Mouse (Mus musculus): ENCODE measurements around the gene BC048403. TPM values are rescaled to one million over a fixed set of nuclear protein-coding genes. Genes with fewer than 3 reads are reported as not detected.
A peak's percentile ranks its signal among the peaks of the same experiment; 100 is the strongest.

The BC048403 gene
- 10 to 100 TPM in 1 of 2 experiments, 1 to 10 TPM in 1; 8.4 to 12.4 TPM for total RNA-seq (2021)
- polyA plus RNA-seq (2012; rRNA removed) = 7.3 and 16.9 TPM in 2 replicates
- long read RNA-seq, partial matches to known transcripts = 0 of 6 reads
- long read RNA-seq, other reads (novel, unspliced or antisense) = 1 of 6 reads

DNA sequence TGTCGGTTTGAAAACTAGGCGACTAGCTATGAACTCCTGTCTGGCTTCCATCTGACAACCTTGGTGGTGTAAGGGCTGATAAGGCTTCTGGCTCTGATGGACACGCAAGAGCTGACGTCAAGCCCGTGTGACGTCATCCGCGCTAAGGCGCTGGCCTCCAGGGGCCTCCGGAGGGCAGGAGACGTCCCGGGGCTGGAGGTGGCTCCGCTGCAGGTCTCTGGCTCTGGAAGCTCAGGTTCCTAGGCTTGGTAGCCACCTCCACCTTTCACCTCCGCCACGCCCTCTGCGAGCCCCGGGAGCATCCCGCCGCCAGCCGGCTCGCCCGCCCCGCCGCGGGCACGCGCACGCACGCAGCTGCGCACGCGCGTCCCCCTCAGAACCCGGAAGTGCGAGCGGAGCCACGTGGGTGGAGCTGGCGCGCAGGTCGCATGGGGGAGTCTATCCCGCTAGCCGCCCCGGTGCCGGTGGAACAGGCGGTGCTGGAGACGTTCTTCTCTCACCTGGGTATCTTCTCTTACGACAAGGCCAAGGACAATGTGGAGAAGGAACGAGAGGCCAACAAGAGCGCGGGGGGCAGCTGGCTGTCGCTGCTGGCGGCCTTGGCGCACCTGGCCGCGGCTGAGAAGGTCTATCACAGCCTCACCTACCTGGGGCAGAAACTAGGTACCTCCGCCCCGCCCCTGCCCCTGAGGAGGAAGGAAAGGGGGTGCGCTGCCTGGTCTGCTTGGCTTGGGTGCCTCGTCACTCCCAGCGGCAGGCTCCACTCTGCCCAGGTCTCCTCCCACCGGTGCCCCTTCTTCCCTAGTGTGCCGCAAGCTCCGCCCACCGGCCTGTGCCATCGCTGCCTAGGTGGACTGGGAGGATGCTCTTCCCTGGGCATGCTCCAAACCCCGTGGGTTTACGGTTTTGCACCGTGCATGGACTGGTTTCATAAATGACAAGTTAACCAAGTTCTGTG lies at the start of gene BC048403:
BC048403 (plus strand) TSS at position 390 of the 958 bp plus-strand sequence.
- DNase-seq = peak; percentile 93

DNA sequence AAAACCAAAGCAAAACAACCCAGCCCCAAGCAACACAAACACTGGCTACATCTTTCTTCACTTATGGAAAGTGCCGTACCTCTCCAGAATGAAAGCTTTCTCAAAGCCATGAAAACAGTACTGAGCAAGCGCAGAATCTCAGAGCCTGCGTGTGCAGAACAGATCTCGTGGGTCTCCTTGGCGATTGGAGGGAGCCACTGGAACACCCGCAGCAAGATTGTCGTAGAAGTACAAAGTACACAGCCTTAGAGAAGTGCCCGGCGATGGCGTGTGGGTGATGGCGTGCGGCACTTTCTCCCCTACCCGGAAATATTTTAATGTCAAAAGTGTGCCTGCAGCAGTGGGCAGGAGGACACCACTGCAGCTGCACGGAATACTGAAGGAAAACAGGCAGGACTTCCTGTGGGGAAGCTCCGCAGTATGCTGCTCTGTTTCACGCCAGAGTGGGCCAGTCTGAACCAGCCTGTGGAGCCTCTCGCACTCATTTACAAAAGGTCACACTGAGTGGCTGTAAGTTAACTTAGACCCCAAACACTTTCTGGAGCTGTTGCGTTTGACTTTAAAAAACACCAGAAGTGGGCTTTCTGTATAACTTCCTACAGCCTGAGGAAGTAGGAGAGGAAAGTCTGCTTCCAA lies 46.7 kb upstream of the BC048403 start:
- no peak for DNase-seq

DNA sequence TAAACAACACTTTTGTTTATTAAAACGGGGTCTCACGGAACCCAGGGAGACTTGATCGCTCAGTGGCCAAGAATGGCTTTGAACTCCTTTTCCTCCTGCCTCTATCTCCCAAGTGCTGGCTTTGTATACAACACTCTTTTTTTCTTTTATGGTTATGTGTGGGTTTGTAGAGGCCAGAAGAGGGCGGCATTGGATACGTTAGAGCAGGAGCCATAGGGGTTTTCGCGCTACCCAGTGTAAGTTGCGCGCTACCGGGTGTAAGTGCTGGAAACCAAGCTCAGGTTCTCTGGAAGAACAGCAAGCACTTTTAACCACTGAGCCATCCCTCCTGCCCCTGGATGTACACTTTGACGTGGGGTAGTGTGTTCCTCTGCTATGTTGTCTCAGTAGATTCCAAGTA lies 45.2 kb upstream of the BC048403 start:
- DNase-seq = no peak

DNA sequence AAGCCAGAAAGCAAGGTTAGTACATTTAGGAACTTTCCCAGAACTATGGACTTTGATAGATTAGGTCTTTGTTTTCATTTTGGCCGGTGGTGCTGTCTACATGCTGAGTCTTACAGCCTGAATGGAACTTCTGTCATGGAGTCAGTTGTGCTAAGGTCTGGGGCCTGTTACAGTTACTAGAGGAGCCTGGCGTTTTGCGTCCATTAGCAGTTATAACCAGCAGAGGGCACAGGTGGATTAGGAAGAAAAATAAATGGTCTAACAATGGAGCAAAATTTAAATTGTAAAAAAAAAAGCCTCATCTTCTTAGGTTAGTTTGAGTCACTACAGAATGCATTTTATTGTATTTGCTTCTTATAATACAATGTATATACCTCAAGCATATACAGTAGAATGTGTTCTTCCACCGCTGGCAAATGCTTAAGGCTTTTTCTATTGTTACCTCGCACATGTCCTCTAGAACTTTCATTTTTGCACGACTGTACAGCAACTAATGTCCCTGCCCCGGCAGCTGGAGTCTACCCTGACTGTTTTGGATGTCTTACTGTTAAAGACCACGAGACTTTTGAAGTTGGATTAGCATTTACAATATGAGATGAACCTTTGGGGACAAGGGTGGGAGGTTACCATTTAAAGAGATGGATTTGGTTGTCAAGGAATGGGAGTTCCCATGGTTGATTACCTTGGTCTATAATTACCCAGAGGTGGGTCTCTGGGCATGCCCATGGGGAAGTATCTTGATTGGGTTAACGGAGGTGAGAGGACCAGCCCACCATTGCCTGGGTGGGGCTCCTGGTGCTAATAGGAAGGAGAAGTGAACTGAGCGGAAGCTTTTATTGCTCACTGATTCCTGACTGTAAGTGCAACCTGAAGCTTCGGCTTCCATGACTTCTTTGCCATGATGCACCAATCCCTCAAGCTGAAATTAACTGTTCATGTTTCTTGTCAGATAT lies 38.2 kb upstream of the BC048403 start:
- DNase-seq = peak; percentile 45

DNA sequence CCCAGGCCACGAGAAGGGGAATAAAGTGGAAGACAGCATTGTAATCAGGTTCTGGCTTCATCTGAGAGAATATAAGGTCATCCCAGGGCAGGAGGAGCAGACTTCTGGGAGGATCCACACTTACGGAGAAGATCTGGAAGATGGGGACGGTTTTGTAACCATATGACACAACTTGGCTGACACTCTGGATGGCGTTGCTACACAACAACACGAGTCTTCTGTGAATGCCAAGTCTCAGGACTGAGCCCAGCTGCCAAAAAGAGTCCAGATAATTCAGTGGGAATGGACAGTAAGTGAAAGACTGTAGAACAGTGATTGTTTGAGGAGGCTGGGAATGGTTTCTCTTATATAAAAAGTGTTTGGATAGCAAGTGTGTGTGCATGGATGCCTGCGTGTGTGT lies 36.1 kb upstream of the BC048403 start:
- DNase-seq = peak; percentile 60

DNA sequence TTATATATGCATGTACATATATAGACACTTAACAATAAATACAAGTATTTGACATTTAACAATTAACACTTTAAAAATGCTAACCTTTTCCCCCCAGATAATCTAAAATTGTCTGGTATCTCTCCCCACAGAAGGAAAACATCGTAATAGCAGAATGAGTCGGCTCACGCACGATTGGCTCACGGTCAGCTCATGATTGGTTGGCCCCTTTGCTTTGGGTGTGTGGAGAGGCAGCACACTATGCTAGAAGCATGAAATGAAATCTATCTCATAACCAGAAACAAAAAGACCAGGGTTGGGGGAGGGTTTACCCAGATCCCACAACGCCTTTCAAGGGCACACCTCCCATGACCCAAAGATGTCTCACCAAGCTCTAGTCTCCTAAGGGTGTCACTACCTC lies 34.9 kb upstream of the BC048403 start:
- peak; percentile 19 for DNase-seq

DNA sequence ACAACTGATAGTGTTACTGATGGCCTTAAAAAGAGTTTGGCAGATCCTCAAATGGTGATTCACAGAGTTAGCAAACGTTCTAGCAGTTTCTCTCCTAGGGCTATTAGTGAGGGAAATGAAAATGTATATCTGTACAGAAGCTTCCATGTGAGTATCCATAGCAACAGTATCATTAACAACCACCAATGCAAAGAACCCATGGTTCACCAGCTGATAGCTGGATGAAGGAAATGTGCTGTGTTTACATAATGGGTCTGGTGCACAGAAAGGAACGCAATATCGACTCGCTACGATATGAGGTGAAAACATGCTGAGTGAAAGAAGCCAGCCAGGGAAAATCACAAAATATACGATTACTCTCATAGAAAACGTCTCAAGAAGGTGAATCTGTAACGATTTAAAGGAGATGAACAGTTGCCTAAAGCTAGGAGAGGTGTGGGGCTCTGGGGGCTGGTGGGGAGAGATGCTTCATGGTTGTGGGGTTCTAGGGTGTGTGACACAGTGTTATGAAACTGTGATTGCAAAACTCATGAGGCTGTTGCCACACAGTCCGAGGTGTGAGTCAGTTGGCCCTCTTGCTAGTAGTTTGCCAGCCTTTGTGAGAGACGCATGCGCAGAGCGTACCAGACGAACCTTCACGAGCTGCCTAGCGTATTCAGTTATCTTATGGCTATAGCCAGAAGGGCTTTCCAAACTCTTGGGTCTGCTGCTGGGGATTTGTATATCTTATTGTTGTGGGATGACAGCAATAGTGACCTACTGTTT lies 34.2 kb upstream of the BC048403 start:
- peak; percentile 82 for DNase-seq

DNA sequence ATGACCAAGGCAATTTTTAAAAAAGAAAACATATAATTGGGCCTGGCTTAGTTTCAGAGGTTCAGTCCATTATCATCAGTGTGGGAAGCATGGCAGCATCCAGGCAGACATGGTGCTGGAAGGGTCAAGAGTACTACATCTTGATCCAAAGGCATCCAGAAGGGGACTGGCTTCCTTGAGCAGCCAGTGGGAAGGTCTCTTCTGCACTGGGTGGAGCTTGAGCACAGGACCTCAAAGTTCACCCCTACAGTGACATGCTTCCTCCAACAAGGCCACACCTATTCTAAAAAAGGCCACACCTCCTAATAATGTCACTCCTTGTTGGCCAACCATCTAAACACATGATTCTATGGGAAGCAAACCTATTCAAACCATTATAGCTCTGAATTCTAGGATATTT lies 22.9 kb upstream of the BC048403 start:
- no peak for DNase-seq

DNA sequence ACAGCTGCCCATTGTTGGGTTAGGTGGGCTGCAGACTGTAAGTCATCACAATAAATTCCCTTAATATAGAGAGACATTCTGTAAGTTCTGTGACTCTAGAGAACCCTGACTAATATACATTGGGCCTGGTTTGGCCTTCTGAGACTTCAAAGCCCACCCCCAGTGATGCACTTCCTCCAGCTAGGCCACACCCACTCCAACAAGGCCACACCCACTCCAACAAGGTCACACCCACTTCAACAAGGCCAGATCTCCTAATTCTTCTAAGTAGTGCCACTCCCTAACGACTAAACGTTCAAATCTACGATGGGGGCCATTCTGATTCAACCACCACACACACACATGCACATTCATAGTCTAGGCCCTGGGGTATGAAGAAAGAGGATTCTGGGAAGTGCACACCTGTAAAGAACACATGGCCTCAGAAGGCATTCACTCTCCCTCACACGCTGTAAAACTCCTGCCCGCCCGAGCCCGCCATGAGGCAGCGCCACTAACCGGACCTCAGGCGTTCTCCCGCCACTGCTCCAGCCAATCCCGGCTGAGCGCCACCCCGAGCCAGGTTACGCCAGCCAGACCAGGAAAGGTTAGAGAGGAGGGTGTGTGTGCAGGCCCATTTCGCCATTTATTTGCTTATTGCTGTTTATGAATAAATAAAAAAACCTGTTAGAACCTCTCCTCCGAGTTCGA lies 20.7 kb upstream of the BC048403 start:
- no peak for DNase-seq

DNA sequence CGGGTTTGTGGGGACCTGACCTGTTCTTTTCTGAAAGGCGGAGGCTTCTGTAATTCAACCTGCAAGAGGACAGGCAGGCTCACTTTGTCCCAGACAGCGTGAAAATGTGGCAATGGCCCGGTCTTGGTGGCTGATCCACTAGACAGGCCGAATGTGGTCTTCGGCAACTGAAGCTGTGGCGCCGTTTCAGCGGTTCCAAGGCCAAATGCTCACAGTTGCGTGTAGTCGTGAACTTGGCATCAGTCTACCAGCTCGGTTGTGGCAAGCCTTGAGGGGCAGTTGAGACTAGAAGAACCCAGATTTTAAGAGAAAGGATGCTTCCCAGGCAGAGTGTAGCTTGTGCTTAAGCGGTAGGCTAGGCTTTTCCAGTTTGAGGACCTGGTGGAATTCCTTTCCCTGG lies 19.0 kb upstream of the BC048403 start:
- no peak for DNase-seq

DNA sequence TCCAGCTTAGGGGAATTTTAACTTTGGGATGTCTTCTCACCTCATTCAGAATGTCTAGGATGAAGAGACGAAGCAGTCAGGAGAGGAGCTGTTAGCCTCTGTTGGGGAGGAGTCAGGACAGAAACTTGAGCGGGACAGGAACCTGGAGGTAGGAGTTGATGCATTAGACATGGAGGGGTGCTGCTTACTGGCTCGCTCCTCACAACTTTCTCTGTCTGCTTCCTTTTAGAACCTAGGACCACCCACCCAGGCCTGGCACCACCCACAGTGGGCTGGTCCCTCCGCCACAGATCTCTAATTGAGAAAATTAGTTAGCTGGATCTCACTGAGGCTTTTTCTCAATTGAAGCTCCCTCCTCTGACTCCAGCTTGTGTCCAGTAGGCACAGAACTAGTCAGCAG lies 13.2 kb upstream of the BC048403 start:
- no peak for DNase-seq

DNA sequence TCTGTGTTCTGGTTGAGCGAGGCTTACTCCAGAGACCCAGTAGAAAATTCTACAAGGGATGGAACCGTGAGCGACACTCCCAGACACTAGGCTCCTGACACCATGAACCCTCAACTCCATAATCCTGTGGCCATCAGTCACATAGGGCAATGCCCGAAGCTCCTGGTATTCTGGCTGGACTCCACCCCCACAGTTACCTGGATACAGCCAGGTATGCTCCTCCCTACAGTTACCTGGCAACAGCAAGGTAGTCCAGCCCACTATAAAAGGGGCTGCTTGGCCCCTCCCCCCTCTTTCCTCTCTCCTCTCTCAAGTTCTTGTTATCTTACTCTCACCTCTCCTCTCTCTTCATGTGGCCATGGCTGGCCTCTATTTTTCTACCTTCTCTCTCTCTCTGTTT lies 12.6 kb upstream of the BC048403 start:
- no peak for DNase-seq

DNA sequence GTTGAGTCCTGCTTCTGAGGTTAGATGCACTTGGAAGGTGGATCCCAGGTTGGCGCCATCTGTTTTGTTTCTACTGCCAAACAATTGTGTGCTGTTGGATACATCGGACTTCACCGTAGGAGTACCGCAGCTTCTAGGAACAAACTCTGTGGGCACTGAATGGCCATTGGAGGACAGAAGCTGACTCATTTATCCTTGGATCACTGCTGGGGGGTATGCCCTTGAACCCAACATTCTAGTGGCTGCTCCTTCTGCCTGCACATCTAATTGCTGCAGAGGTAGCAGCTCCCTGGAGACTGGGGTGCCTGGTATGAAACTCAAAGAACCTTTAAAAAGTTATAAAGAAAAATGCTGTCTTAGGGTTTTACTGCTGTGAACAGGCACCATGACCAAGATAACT lies 11.5 kb upstream of the BC048403 start:
- DNase-seq = peak; percentile 63

DNA sequence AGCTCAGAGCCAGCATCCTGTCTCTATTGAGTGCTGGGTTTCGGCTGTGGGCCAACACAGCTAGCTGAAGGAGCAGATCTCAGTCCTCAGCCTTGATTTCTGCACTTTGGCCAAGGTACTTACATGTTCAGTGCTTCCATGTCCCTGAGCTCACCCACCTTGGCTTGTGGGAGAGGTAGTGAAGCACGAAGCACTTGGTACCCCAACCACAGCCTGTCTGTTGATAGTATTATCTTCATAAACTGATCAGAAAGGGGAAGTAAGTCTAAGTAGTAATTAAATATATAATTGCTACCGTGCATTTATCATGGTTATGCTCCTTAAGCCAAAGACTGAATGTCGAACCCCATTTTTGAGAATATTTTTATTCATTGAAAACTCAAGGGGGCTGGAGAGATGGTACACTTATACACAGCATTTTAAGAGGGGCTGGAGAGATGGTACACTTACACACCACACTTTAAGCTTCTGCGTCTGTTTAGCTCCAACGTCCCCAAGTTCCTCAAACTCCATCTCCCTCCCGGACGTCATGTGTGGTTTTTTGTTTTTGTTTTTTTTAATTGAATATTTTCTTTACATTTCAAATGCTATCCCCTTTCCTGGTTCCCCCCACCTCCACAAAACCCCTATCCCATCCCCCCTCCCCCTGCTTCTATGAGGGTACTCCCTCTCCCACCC lies 8.6 kb upstream of the BC048403 start:
- no peak for DNase-seq

DNA sequence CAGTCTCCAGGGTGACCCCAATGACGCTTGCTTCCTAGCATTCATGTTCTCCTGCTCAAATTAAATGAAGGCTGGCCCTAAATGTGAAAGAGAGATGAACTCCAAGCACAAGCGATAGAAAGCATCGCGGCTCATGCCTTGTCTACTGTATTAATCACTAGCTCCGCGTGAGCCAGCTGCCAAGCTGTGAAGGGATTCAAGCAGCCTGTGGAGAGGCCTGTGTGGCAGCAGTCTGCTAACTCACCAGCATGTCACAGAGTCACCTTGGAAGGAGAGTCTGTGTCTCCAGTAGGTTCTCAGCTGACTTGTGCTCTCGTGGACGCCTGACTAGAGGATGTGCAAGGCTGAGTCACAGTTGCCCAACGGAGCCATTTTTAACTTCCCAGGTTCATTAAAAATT lies 7.2 kb upstream of the BC048403 start:
- DNase-seq = no peak

DNA sequence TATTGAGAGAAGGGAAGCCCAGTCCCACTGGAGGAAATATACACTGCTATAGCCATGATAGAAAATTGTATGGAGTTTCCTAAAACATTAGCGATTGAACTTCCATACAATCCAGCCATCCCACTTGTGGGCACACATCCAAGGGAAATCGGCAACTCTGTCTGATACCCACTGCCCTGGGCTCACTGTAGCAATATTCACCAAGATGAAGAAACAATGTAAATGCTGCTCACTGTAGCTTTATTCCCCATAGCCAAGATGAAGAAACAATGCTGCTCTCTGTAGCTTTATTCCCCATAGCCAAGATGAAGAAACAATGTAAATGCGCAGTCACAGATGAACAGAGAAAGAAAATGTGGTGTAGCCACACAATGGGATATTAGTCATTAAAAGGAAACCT lies 2.5 kb upstream of the BC048403 start:
- DNase-seq = no peak

DNA sequence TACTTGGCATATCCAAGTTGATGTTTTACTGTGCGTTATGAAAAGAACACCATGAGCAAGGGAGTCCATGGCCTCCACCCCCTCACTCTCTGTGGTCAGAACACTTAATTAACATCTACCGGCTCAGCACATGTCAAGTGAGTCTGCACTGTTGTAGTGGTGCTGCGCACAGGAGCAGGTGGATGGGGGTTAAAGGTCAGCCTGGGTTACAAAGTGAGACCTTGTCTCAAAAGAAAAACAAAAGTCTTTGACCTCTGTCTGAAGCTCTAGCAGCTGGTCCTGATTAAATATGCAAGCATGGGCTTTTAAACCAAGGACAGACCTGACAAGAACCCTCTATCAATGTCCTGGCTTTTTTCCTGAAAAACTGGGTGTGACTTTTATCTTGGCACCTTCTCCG lies 2.6 kb downstream of the BC048403 start:
- DNase-seq = no peak

DNA sequence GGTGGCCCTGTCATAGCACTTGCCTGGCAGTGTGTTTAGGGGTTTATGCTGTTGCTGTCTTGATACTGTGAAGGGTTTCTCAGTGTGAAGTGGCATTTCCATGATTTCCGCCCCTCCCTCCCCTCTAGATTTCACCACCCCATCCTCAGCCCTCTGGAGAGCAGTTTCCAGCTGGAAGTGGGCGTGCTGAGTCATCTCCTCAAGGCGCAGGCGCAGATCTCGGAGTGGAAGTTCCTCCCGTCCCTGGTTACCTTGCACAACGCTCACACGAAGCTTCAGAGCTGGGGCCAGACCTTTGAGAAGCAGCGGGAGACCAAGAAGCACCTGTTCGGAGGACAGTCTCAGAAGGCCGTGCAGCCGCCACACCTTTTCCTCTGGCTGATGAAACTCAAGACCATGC lies 10.4 kb downstream of the BC048403 start:
- peak; percentile 21 for DNase-seq

DNA sequence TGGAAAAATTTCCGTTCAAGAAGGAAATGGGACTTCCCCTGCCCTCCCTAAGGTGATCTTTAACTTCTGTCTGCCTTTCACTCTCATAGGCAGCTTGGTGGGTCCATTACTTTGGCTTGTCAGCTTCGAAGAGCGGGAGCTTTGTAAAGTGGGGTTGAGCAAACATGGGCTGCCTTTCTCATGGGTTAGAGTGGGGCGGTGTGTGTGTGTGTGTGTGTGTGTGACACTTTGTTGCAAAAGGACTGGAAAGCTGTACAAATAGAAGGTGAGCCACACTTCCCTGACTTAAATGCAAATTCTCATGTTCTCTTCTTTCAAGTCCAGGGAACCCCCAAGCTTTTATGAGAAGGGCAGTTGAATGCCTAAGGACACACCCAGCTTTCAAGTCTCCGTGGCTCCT lies 14.5 kb downstream of the BC048403 start:
- DNase-seq = no peak

DNA sequence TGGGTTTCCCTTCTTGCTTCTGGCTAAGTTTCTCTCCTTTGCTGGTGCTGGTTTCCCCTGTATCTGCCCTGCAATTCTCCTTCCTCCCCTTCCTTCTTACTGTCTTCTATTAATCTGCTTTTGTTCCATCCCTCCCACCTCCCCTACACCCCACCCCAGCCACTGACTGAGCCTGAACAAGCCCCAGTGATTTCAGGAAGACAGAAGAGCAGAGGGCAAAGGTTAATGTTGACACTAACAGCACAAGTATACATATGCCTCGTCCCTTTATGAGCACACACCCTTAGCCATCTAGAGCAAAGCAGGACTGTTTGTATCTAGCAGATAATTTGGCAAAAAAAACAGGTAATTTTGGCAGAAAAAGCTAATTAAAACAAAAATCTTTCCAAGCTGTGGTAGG lies 16.1 kb downstream of the BC048403 start:
- DNase-seq = no peak

Measured in adrenal gland, adult 2 months (tissue).